Mouse (Mus musculus) kidney, adult 11 months (tissue): Measurements from ENCODE around the gene Tbx4.

ENCODE experiments used
- DNase-seq: peaks from one replicate; pipeline ENCODE4 v3.0.0; 2022

Tbx4 gene

GRCm38 (mm10) chr11:85885665-85886428, at the start of gene Tbx4:
Gene Tbx4, plus strand, starts transcription at chr11:85886422.
- no peak for DNase-seq

GRCm38 (mm10) chr11:85836523-85837290, 49.5 kb upstream of the Tbx4 start:
- no peak for DNase-seq

DNA sequence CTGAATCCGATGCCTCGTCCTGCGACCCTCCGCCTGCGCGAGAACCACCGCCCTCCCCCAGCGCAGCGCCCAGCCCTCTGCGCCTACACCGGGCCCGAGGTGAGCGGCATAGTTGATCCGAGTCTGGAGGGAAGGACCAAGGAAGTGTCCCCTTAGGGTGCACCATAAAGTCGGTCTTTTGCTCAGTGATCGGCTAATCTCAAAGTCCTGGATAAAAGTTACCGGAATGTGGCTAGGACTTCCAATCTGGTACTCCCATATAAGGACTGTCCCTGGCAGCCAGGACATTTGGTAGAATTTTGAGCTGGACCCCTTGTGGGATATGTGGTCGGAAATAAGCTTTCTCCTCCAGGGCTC, 49.0 kb upstream of the Tbx4 start:
- no peak for DNase-seq

DNA sequence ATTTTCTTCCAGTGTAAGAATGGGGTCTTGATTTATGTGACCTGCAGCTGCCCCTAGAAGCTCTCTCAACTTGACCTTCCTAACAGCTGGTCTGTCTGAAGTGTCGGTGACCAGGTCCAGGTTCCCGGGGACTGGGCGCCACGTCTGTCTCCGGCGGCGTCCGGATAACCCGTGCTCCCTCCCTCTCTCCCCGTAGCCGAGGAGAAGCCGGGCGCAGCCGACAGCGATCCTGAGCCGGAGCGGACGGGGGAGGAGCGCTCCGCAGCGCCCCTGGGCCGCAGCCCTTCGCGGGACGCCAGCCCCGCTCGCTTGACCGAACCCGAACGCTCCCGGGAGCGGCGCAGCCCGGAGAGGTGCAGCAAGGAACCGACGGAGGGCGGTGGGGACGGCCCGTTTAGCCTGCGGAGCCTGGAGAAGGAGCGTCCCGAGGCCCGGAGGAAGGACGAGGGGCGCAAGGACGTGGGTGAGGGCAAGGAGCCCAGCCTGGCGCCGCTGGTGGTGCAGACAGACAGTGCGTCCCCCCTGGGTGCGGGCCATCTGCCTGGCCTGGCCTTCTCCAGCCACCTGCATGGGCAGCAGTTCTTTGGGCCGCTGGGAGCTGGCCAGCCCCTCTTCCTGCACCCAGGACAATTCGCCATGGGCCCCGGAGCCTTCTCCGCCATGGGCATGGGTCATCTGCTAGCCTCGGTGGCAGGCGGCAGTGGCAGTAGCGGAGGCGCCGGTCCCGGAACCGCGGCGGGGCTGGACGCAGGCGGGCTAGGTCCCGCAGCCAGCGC, 48.4 kb upstream of the Tbx4 start:
- DNase-seq = no peak

DNA sequence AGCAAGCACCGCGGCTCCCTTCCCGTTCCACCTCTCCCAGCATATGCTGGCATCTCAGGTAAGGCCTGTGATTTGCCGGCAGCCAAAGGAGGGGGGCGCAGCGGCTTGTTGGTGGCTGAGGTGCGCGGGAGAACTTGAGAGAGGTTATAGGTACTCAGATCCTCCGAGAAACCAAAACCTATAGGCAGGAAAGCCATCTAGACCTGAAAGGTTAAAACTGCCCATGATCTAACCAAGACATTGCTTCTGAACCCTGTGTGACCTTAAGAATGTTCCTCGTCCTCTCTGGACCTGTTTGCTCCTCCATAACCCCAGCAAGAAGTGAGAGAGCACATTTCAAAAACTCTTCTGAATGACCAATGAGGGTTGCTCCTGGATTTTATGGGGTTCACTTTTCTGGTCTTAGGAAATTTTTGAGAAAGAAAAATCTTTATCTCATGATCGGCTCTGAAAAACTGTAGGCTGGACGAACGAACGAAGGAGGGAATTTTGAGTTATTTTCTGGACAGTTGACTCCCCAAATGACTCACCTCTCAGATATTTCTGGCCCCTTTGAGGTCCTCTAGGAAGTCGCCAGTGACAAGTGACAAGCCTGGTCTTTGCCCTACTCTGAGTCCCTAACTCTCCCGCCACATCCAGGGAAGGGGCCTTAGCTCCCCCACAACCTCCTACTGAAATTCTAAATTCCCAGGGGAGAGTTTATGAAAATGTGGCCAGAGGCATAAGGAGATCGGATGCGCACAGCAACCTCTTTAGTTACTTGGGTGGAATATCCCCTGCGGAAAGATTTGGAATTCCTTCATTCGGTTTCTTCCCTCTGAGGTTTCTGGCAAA, 47.6 kb upstream of the Tbx4 start:
- DNase-seq = no peak

- DNase-seq = no peak
These were observed 46.8 kb upstream of the Tbx4 start for GRCm38 (mm10) chr11:85839258-85840030.

GRCm38 (mm10) chr11:85840031-85840802, 46.0 kb upstream of the Tbx4 start:
- no peak for DNase-seq

GRCm38 (mm10) chr11:85840803-85841145, 45.4 kb upstream of the Tbx4 start:
- no peak for DNase-seq

DNA sequence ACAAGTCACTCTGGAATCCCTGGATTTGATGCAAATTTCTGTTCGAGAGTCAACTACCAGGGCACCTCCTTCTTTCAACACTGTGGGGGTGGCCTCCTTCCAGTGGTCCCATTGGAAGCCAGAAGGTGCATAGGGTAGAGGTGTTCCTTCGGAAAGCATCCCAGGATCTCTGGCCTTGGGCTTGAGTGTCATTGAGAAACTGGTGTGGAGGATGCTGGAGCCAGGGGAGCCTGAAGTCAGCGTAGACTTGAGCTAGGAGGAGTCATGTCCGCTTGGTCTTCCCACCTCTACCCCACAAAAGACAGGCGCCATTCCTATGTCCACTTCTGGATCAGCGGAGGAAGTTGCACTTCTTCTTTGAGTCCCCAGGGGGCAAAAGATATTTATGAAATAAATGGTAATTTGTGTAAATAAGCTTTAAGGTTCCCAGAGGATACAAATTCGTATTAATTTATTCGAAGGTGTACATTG, 45.0 kb upstream of the Tbx4 start:
- no peak for DNase-seq

DNA sequence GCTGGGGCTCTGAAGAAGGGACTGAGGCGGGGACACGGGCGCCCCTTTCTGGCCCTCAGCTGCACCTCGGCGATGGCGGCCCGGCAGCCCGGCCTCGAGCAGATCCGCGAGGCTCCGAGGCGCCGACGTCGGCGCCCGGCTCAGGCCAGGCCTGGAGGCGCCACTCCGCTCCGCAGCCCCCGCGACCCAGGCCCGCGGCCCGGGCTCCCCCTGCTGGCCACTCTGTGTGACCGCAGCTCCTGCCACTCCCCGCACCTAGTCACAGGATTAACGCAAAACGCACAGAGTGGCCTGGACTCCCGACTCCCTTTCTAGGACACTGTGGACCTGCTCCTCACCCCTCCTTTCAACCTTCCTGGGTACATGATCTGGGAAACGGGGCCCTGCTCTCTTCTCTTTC, 44.2 kb upstream of the Tbx4 start:
- DNase-seq = no peak

GRCm38 (mm10) chr11:85842596-85843346, 43.5 kb upstream of the Tbx4 start:
- peak; percentile 27 for DNase-seq

DNA sequence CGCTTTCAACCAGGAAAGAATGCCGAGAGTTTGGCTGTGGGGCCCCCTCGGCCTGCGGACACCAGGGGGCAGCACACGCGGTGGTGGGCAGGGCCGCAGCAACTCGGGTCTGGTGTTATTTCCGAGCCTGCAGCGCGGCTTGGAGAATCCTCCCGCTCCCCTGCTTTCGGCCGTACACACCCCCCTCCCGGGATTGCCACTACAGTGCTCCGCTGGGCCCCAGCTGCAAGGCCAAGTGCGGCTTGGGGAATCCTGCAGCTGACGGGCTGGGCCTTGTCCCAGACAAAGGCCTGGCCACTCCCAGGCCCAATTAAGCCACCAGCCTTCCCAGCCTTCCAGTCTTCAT, 42.9 kb upstream of the Tbx4 start:
- peak; percentile 73 for DNase-seq

GRCm38 (mm10) chr11:85844144-85844965, 41.9 kb upstream of the Tbx4 start:
- DNase-seq = peak; percentile 86

- DNase-seq = peak; percentile 82
These were observed 41.3 kb upstream of the Tbx4 start for GRCm38 (mm10) chr11:85844971-85845370.

DNA sequence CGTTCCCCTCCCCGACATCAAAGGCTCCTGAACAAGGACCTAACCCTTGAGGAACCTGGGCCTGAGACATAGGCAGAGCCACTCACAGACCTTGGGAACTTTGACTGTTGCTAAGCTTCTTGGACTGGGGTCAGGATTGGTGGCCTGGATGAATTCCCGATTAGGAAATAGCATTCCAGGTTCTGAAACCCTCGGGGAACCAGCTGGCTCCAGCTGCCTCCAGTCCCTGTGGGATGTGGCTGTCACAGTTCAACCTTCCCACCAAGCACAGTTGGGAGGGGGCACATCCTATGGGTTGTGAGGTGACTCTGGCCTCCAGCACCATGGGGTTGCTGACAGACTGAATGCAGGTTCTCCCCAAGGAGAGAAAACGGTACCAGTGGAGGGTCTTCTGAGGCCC, 40.3 kb upstream of the Tbx4 start:
- DNase-seq = peak; percentile 72

DNA sequence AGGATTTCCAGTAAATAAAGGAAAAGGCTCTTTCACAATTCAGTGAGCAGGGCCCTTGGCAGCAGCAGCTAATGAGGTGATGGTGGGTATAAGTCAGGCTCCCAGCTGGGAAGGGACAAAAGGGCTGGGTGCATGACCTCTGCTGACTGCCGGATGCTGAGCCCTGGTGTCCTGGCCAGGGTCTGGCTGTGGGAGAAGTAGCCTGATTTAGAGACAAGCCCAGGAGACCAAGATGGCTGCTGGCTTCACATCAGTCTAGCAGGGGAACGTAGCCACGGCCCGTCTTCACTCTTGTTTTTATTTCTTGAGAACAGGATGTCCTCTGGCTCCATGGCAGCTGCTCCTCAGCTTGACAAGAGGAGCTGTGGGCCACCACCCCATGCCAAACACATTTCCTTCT, 39.7 kb upstream of the Tbx4 start:
- DNase-seq = peak; percentile 67

DNA sequence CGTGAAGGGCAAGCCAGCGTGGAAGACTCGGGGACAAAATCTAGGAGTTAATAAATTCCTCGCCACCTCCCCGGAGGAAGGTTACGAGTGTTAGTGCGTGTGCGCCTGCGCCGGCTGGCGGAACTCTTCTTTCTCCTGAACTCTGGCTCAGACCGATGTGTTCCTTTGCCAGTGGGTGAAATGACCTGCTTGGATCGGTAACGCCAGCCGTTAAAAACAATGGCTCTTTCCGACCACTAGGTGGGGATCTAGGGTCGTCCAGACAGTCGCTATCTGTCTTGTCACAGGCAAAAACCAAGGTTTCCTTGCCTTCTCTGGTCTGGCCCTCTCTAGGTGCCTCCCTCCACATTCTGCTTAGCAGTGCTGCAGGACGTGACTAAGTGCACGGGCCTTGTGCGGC, 37.2 kb upstream of the Tbx4 start:
- peak; percentile 74 for DNase-seq

DNA sequence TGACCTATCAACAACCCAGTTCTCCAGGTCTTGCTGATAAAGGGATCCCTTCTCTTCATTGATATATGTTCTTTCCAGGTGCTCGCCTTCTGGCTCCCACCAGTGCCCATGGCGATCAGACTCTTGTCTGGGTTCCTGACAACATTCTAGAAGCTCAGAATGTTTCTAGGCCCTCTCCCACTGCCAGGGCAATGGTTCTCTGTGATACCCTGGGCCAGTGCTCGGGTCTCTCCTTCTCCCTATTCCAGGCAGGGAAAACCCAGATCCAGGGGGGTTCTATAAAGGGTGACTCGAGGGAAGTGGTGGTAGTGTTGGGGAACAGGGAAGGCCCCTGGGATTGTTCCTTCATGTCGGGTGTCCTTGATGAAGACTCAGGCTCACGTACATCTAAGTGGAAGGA, 36.0 kb upstream of the Tbx4 start, which contains the start of gene Gm11444:
TSS of gene Gm11444 (minus strand) at position 101 of the 400 bp plus-strand sequence.
- DNase-seq = no peak

GRCm38 (mm10) chr11:85850758-85851157, 35.5 kb upstream of the Tbx4 start:
- DNase-seq = no peak
